Mouse (Mus musculus): ENCODE data around the gene Glmp.
"Not testable (repeated sequence)": the region's sequence is repeated elsewhere in the genome, so short reads cannot be mapped to it uniquely, and the experiment has no call there.

The Glmp gene

DNA sequence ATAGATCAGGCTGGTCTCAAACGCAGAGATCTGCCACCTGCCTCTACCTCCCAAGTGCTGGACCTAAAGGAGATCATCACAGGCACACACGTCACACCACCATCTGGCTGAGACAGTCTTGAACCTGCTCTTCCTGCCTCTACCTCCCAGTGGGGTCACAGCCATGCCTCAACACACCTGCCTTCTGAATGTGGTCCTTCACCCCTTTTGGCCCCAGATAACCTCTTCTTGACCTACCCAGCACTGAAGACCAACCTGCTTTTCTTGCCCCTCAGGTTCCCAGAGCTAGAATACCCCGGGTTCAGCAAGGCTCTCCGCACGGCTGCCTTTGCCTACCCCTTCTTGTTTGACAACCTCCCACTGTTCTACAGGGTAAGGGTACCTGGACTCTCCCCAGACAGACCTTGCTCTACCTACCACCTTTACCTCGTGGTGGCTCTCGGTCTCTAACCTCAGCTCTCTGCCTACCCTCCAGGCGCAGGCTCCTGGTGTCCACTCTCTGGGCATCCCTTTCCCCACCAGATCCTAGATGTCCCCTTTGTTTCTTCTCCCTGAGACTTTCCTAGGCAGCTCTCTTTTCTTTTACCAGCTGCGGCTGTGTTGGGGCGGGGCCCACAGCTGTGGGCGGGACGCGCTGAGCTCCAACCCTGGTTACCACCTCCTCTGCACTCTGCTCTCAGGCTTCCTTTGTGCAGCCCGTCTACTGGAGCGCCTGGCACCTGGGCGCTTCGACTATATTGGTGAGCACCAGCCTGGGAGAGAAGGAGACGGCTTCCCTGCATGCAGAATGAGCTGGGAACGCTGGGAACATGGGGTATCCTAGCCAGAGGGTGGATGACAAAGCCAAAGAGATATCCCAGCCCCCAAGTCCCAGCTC is 51.2 kb downstream of the Glmp start:
- not testable (repeated sequence) for DNase-seq (ENCODE audit: low spot score in 2 of 2)

DNA sequence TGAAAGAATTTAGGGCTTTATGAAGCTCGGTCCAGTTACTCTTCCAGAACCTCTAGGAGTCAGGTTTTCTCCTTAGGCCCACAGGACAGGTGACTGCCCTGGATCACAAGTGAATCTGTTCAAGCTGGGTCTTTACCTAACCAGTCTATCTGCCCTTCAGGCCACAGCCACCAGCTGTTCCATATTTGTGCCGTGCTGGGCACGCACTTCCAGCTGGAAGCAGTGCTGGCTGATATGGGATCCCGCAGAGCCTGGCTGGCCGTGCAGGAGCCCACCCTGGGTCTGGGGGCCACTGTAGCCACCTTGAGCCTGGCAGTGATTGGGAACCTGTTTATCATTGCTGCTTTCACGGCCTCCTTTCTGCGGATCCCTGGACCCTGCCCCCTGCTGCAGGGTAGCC is 51.8 kb downstream of the Glmp start:
- not testable (repeated sequence) for DNase-seq (ENCODE audit: low spot score in 2 of 2)

DNA sequence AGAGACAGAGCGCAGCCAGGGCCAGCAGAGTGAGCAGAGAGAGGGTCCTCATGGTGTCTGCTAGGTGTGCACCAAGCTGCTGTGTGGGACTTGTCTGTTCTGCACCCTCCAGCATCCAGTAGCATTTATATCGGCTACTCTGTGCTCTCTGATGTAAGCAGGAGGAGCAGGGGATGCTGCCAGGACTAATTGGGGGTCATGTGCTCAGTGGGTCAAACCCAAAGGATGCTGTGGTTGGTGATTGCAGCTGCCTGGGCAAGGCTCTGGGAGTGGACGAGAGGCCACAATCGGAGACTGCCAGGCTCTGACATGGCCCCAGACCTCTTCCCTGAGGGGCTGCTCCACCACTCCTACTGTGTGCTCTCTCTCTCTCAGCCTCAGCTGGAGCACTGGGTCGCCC is 53.8 kb downstream of the Glmp start, which contains the start of gene Bglap2:
Bglap2 (minus strand) TSS at position 101 of the 400 bp plus-strand sequence.
- not testable (repeated sequence) for DNase-seq (ENCODE audit: low spot score in 2 of 2)

Data from cerebellum, postnatal 4 days (tissue).